Mouse (Mus musculus) forebrain, embryonic 16.5 days (tissue): Measurements from ENCODE around the gene Ubald1. TPM values are rescaled to one million over a fixed set of nuclear protein-coding genes. Genes with fewer than 3 reads are reported as not detected.

Source experiments
- ATAC-seq: fragments of 200-750 bp; cut with Nextera tagmentation; 2 replicates; pipeline ENCODE4 v1.8.0; 2017; ENCODE audit warnings: mild to moderate bottlenecking, moderate library complexity
- H3K27ac ChIP-seq: fragments of 300-500 bp; sonication (generic); 2 replicates; pipeline ENCODE4 v1.5.1; 2014; ENCODE audit warnings: low read length, control low read depth
- H3K27me3 ChIP-seq: fragments of 300-500 bp; sonication (generic); replicated peaks from 2 replicates; pipeline ENCODE4 v1.6.1; 2014; ENCODE audit warnings: low read length; ENCODE audit not compliant: control insufficient read depth, insufficient read depth
- H3K36me3 ChIP-seq: fragments of 300-500 bp; sonication (generic); 2 replicates; pipeline ENCODE4 v1.6.1; 2014; ENCODE audit not compliant: control insufficient read depth, insufficient read depth
- H3K4me1 ChIP-seq: fragments of 300-500 bp; sonication (generic); replicated peaks from 2 replicates; pipeline ENCODE4 v1.6.1; 2014; ENCODE audit warnings: low read length; ENCODE audit not compliant: control insufficient read depth, insufficient read depth
- H3K4me2 ChIP-seq: fragments of 300-500 bp; sonication (generic); 2 replicates; pipeline ENCODE4 v1.6.1; 2014; ENCODE audit warnings: mild to moderate bottlenecking, low read length, control low read depth
- H3K4me3 ChIP-seq: fragments of 300-500 bp; sonication (generic); replicated peaks from 2 replicates; pipeline ENCODE4 v1.5.1; 2014; ENCODE audit warnings: mild to moderate bottlenecking, low read length, control low read depth
- H3K9ac ChIP-seq: fragments of 300-500 bp; sonication (generic); replicated peaks from 2 replicates; pipeline ENCODE4 v1.6.1; 2014; ENCODE audit warnings: low read depth, low read length, control low read depth
- H3K9me3 ChIP-seq: fragments of 300-500 bp; sonication (generic); 2 replicates; pipeline ENCODE4 v1.6.1; 2016; ENCODE audit warnings: low read length; ENCODE audit not compliant: control insufficient read depth
- WGBS: fragments of 180-500 bp; shearing (Covaris S2); extraction: QIAGEN DNeasy Blood & Tissue Kit; methylation state at CpG from one replicate; pipeline ENCODE4 v1.1.7; 2014; 5-methylcytosine and 5-hydroxymethylcytosine counted together
- polyA plus RNA-seq: library from polyadenylated mRNA; unstranded; fragments of >200 nt; fragmentation: Nextera tagmentation; extraction: Ambion mirVana; gene quantifications from 2 replicates; pipeline ENCODE4 v1.2.1, GENCODE M21; 2015

Ubald1 gene
- polyA plus RNA-seq, 1 experiment from 2014 or later, result 51.8 TPM

- no peak overlapping the region for H3K9ac ChIP-seq
- ATAC-seq, result no peak
- H3K4me3 ChIP-seq, result no peak overlapping the region
- no peaks in the 10 kb centered on the region for H3K4me1 ChIP-seq
- 83% methylated on average over 2 of the region's 2 CpGs for WGBS
- H3K9me3 ChIP-seq, result no peaks in the 10 kb centered on the region
- H3K4me2 ChIP-seq, result no peak overlapping the region
- no peaks in the 10 kb centered on the region for H3K36me3 ChIP-seq
- no peak overlapping the region for H3K27ac ChIP-seq
- H3K27me3 ChIP-seq, result no peaks in the 10 kb centered on the region
Measured at GRCm38 (mm10) chr16:4833858-4834257, 46.3 kb downstream of the Ubald1 start.

GRCm38 (mm10) chr16:4831650-4832419 lies 48.3 kb downstream of the Ubald1 start:
- no peak overlapping the region for H3K4me2 ChIP-seq
- no peak overlapping the region for H3K4me3 ChIP-seq
- WGBS, result 73% methylated on average over 15 of the region's 15 CpGs
- H3K9ac ChIP-seq, result no peak overlapping the region
- no peaks in the 10 kb centered on the region for H3K9me3 ChIP-seq
- no peak overlapping the region for H3K27ac ChIP-seq
- H3K4me1 ChIP-seq, result no peaks in the 10 kb centered on the region
- no peak for ATAC-seq
- H3K36me3 ChIP-seq, result no peaks in the 10 kb centered on the region
- H3K27me3 ChIP-seq, result no peaks in the 10 kb centered on the region

- no peak overlapping the region for H3K4me3 ChIP-seq
- H3K27ac ChIP-seq, result no peak overlapping the region
- H3K36me3 ChIP-seq, result no peaks in the 10 kb centered on the region
- H3K4me2 ChIP-seq, result no peak overlapping the region
- ATAC-seq, result no peak
- no peaks in the 10 kb centered on the region for H3K27me3 ChIP-seq
- no peak overlapping the region for H3K9ac ChIP-seq
- no peaks in the 10 kb centered on the region for H3K9me3 ChIP-seq
- no peaks in the 10 kb centered on the region for H3K4me1 ChIP-seq
- 82% methylated on average over 6 of the region's 6 CpGs for WGBS
Measured at GRCm38 (mm10) chr16:4829271-4829900, 50.7 kb downstream of the Ubald1 start.

GRCm38 (mm10) chr16:4827639-4828038 lies 52.5 kb downstream of the Ubald1 start:
- Histone ChIP-seq H3K9me3 (no peaks in the 10 kb centered on the region), H3K27ac (no peak overlapping the region), H3K4me1 (no peaks in the 10 kb centered on the region), H3K9ac (no peak overlapping the region), H3K4me3 (no peak overlapping the region), H3K4me2 (no peak overlapping the region), H3K36me3 (no peaks in the 10 kb centered on the region), H3K27me3 (no peaks in the 10 kb centered on the region)
- 89% methylated on average over 5 of the region's 5 CpGs for WGBS
- ATAC-seq, result no peak

Other genes with a start within 250 kb of the Ubald1 start
- gene Vasn, start 240.4 kb downstream of the Ubald1 start, polyA plus RNA-seq, result 3.2 and 4.3 TPM in 2 replicates
- 60.3 and 61.9 TPM in 2 replicates for gene Dnaja3, start 240.3 kb downstream of the Ubald1 start, polyA plus RNA-seq
- gene Coro7, start 200.5 kb downstream of the Ubald1 start, polyA plus RNA-seq, result 25.4 and 32.6 TPM in 2 replicates
- gene Nmral1, start 161.0 kb downstream of the Ubald1 start, polyA plus RNA-seq, result 88.8 and 94.4 TPM in 2 replicates
- gene Hmox2, start 154.0 kb downstream of the Ubald1 start, polyA plus RNA-seq, result 83.1 and 99.5 TPM in 2 replicates
- gene Cdip1, start 90.0 kb downstream of the Ubald1 start, polyA plus RNA-seq, result 107 and 119 TPM in 2 replicates
- 0.15 and 0.80 TPM in 2 replicates for gene 4930562C15Rik, start 44.9 kb downstream of the Ubald1 start, polyA plus RNA-seq
- gene Mgrn1, start 5.9 kb upstream of the Ubald1 start, polyA plus RNA-seq, result 104 and 108 TPM in 2 replicates
- 139 and 148 TPM in 2 replicates for gene Nudt16l1, start 58.4 kb upstream of the Ubald1 start, polyA plus RNA-seq
- gene Anks3, start 83.9 kb upstream of the Ubald1 start, polyA plus RNA-seq, result 74.5 and 85.7 TPM in 2 replicates
- not detected in 2 replicates for gene Sept12, start 117.5 kb upstream of the Ubald1 start, polyA plus RNA-seq
- 1.3 TPM in 1 of 2 replicates, not detected in the other for gene Smim22, start 127.0 kb upstream of the Ubald1 start, polyA plus RNA-seq
- 83.1 and 114 TPM in 2 replicates for gene Rogdi, start 133.2 kb upstream of the Ubald1 start, polyA plus RNA-seq
- gene Glyr1, start 169.5 kb upstream of the Ubald1 start, polyA plus RNA-seq, result 200 and 213 TPM in 2 replicates
- 15.0 and 15.5 TPM in 2 replicates for gene Ubn1, start 169.7 kb upstream of the Ubald1 start, polyA plus RNA-seq